Mouse (Mus musculus) stomach, embryonic 14.5 days (tissue): ENCODE measurements around the gene Rpf2. TPM values are rescaled to one million over a fixed set of nuclear protein-coding genes. Genes with fewer than 3 reads are reported as not detected.

ENCODE experiments used
- ATAC-seq: fragments of 200-750 bp; cut with Nextera tagmentation; 2 replicates; pipeline ENCODE4 v1.8.0; 2017; ENCODE audit warnings: low read depth, moderate TSS enrichment; ENCODE audit not compliant: insufficient number of reproducible peaks, insufficient read depth, low FRiP score
- H3K27ac ChIP-seq: fragments of 300-500 bp; sonication (generic); 2 replicates; pipeline ENCODE4 v1.5.1; 2014; ENCODE audit warnings: mild to moderate bottlenecking, low read length, moderate library complexity, mixed read lengths
- H3K27me3 ChIP-seq: fragments of 300-500 bp; sonication (generic); 2 replicates; pipeline ENCODE4 v1.6.1; 2014; ENCODE audit warnings: low read length, control low read depth, mixed read lengths; ENCODE audit not compliant: control insufficient read depth, insufficient read depth
- H3K36me3 ChIP-seq: fragments of 300-500 bp; sonication (generic); 2 replicates; pipeline ENCODE4 v1.6.1; 2014; ENCODE audit warnings: mild to moderate bottlenecking, control low read depth, low read length, moderate library complexity, mixed read lengths; ENCODE audit not compliant: control insufficient read depth, insufficient read depth
- H3K4me1 ChIP-seq: fragments of 300-500 bp; sonication (generic); 2 replicates; pipeline ENCODE4 v1.6.1; 2014; ENCODE audit warnings: low read length, control low read depth, mixed read lengths; ENCODE audit not compliant: control insufficient read depth, insufficient read depth
- H3K4me2 ChIP-seq: fragments of 300-500 bp; sonication (generic); replicated peaks from 2 replicates; pipeline ENCODE4 v1.6.1; 2014; ENCODE audit warnings: low read depth, low read length, control low read depth
- H3K4me3 ChIP-seq: fragments of 300-500 bp; sonication (generic); 2 replicates; pipeline ENCODE4 v1.5.1; 2014; ENCODE audit warnings: low read depth, low read length, control low read depth
- H3K9ac ChIP-seq: fragments of 300-500 bp; sonication (generic); replicated peaks from 2 replicates; pipeline ENCODE4 v1.6.1; 2014; ENCODE audit warnings: low read depth, mild to moderate bottlenecking, control low read depth, low read length, moderate library complexity, mixed read lengths
- H3K9me3 ChIP-seq: fragments of 300-500 bp; sonication (generic); 2 replicates; pipeline ENCODE4 v1.6.1; 2016; ENCODE audit warnings: low read depth, low read length, control low read depth; ENCODE audit not compliant: control insufficient read depth
- WGBS: fragments of 180-500 bp; shearing (Covaris S2); extraction: QIAGEN DNeasy Blood & Tissue Kit; methylation state at CpG from one replicate; pipeline ENCODE4 v1.1.7; 2014; 5-methylcytosine and 5-hydroxymethylcytosine counted together
- polyA plus RNA-seq: library from polyadenylated mRNA; unstranded; fragments of >200 nt; fragmentation: Nextera tagmentation; extraction: Ambion mirVana; gene quantifications from 2 replicates; pipeline ENCODE4 v1.2.1, GENCODE M21; 2014

The Rpf2 gene
- polyA plus RNA-seq, 1 experiment from 2014 or later: 54.3 TPM

- Histone ChIP-seq H3K9me3 (no peaks in the 10 kb centered on the region), H3K27ac (peak overlapping the region; percentile 94), H3K4me3 (peak overlapping the region; percentile 58; the same call in 1 of the 2 replicates), H3K4me1 (peaks cover 3% of the 10 kb centered on the region; the same call in 1 of the 2 replicates), H3K36me3 (peaks cover 3% of the 10 kb centered on the region; the same call in 1 of the 2 replicates), H3K9ac (no peak overlapping the region), H3K27me3 (no peaks in the 10 kb centered on the region), H3K4me2 (no peak overlapping the region; the same call in 1 of the 2 replicates)
- no peak for ATAC-seq
- WGBS: 6% methylated on average over 5 of the region's 5 CpGs
Observed at GRCm38 (mm10) chr10:40258976-40259375, 12.1 kb upstream of the Rpf2 start.

- Histone ChIP-seq H3K9ac (no peak overlapping the region), H3K27me3 (no peaks in the 10 kb centered on the region), H3K4me1 (peaks cover 3% of the 10 kb centered on the region; the same call in 1 of the 2 replicates), H3K4me2 (peak overlapping the region; percentile 65; the same call in 1 of the 2 replicates), H3K4me3 (peak overlapping the region; percentile 58), H3K27ac (peak overlapping the region; percentile 94), H3K9me3 (no peaks in the 10 kb centered on the region), H3K36me3 (peaks cover 7% of the 10 kb centered on the region)
- ATAC-seq: peak; percentile 84
- WGBS: under 1% methylated on average over 12 of the region's 12 CpGs
Observed at GRCm38 (mm10) chr10:40258401-40258966, 11.6 kb upstream of the Rpf2 start.

GRCm38 (mm10) chr10:40257414-40258255 lies 10.8 kb upstream of the Rpf2 start, which contains the start of gene Gtf3c6:
Gene Gtf3c6, minus strand, starts transcription at chr10:40258108.
- WGBS: under 1% methylated on average over 43 of the region's 43 CpGs
- peak; percentile 68 for ATAC-seq
- H3K4me1 ChIP-seq: peaks cover 3% of the 10 kb centered on the region; the same call in 1 of the 2 replicates
- H3K9me3 ChIP-seq: no peaks in the 10 kb centered on the region
- H3K9ac ChIP-seq: peak within 1 kb of the TSS; percentile 66
- H3K4me3 ChIP-seq: peak within 1 kb of the TSS; percentile 58
- H3K4me2 ChIP-seq: peak within 1 kb of the TSS; percentile 65
- H3K27me3 ChIP-seq: no peaks in the 10 kb centered on the region
- peaks cover 11% of the 10 kb centered on the region for H3K36me3 ChIP-seq
- H3K27ac ChIP-seq: peak within 1 kb of the TSS; percentile 94

- H3K36me3 ChIP-seq: peaks cover 11% of the 10 kb centered on the region
- peak overlapping the region; percentile 66 for H3K9ac ChIP-seq
- 0% methylated on average over 5 of the region's 5 CpGs for WGBS
- H3K27ac ChIP-seq: peak overlapping the region; percentile 94; the same call in 1 of the 2 replicates
- H3K4me1 ChIP-seq: peaks cover 3% of the 10 kb centered on the region; the same call in 1 of the 2 replicates
- no peaks in the 10 kb centered on the region for H3K9me3 ChIP-seq
- ATAC-seq: peak; percentile 84
- H3K4me3 ChIP-seq: peak overlapping the region; percentile 58
- no peaks in the 10 kb centered on the region for H3K27me3 ChIP-seq
- H3K4me2 ChIP-seq: peak overlapping the region; percentile 65
Observed at GRCm38 (mm10) chr10:40256716-40257115, 9.9 kb upstream of the Rpf2 start.

- Histone ChIP-seq H3K27me3 (no peaks in the 10 kb centered on the region), H3K4me2 (no peak overlapping the region), H3K9me3 (no peaks in the 10 kb centered on the region), H3K9ac (no peak overlapping the region), H3K36me3 (peaks cover 39% of the 10 kb centered on the region), H3K27ac (no peak overlapping the region), H3K4me1 (peaks cover 4% of the 10 kb centered on the region; the same call in 1 of the 2 replicates), H3K4me3 (no peak overlapping the region)
- no peak for ATAC-seq
- WGBS: 84% methylated on average over 6 of the region's 6 CpGs
Observed at GRCm38 (mm10) chr10:40250969-40251368, 4.1 kb upstream of the Rpf2 start.

GRCm38 (mm10) chr10:40249625-40250024 lies 2.8 kb upstream of the Rpf2 start:
- no peak overlapping the region for H3K4me2 ChIP-seq
- H3K27ac ChIP-seq: no peak overlapping the region
- 87% methylated on average over 9 of the region's 9 CpGs for WGBS
- no peak for ATAC-seq
- peaks cover 4% of the 10 kb centered on the region; the same call in 1 of the 2 replicates for H3K4me1 ChIP-seq
- no peaks in the 10 kb centered on the region for H3K9me3 ChIP-seq
- H3K4me3 ChIP-seq: no peak overlapping the region
- no peak overlapping the region for H3K9ac ChIP-seq
- H3K36me3 ChIP-seq: peaks cover 39% of the 10 kb centered on the region
- no peaks in the 10 kb centered on the region for H3K27me3 ChIP-seq

GRCm38 (mm10) chr10:40247166-40247716 lies 405 bp upstream of the Rpf2 start:
- H3K4me3 ChIP-seq: peak overlapping the region; percentile 68
- H3K4me1 ChIP-seq: peaks cover 4% of the 10 kb centered on the region; the same call in 1 of the 2 replicates
- peaks cover 45% of the 10 kb centered on the region for H3K36me3 ChIP-seq
- no peak overlapping the region for H3K9ac ChIP-seq
- 34% methylated on average over 11 of the region's 11 CpGs for WGBS
- no peaks in the 10 kb centered on the region for H3K9me3 ChIP-seq
- 0 out of 2 replicates have a peak overlapping the region, but pooled peaks have one; percentile 6 for H3K27ac ChIP-seq
- 0 out of 2 replicates have a peak, but pooled peaks have one; percentile 26 for ATAC-seq
- peak overlapping the region; percentile 45 for H3K4me2 ChIP-seq
- H3K27me3 ChIP-seq: no peaks in the 10 kb centered on the region

GRCm38 (mm10) chr10:40237826-40238225 lies 9.0 kb downstream of the Rpf2 start:
- 95% methylated on average over 5 of the region's 5 CpGs for WGBS
- Histone ChIP-seq H3K4me1 (no peaks in the 10 kb centered on the region), H3K36me3 (peaks cover 34% of the 10 kb centered on the region), H3K9me3 (no peaks in the 10 kb centered on the region), H3K27ac (no peak overlapping the region), H3K4me2 (no peak overlapping the region), H3K27me3 (no peaks in the 10 kb centered on the region), H3K9ac (no peak overlapping the region), H3K4me3 (no peak overlapping the region)
- no peak for ATAC-seq
